Mouse (Mus musculus) hindbrain, embryonic 16.5 days (tissue): ENCODE measurements around the gene Anks3. TPM values are rescaled to one million over a fixed set of nuclear protein-coding genes. Genes with fewer than 3 reads are reported as not detected.

Experiments used
- ATAC-seq: fragments of 200-750 bp; cut with Nextera tagmentation; 2 replicates; pipeline ENCODE4 v1.8.0; 2017; ENCODE audit warnings: moderate TSS enrichment, moderate library complexity
- H3K27ac ChIP-seq: fragments of 300-500 bp; sonication (generic); 2 replicates; pipeline ENCODE4 v1.5.1; 2014; ENCODE audit warnings: low read depth, mild to moderate bottlenecking, control low read depth, low read length, moderate library complexity
- H3K27me3 ChIP-seq: fragments of 300-500 bp; sonication (generic); replicated peaks from 2 replicates; pipeline ENCODE4 v1.6.1; 2014; ENCODE audit warnings: low read length; ENCODE audit not compliant: control insufficient read depth, insufficient read depth
- H3K36me3 ChIP-seq: fragments of 300-500 bp; sonication (generic); 2 replicates; pipeline ENCODE4 v1.6.1; 2014; ENCODE audit warnings: mild to moderate bottlenecking, low read length, moderate library complexity, mixed read lengths; ENCODE audit not compliant: control insufficient read depth, insufficient read depth
- H3K4me1 ChIP-seq: fragments of 300-500 bp; sonication (generic); 2 replicates; pipeline ENCODE4 v1.6.1; 2014; ENCODE audit warnings: low read depth, low read length; ENCODE audit not compliant: control insufficient read depth, insufficient read depth
- H3K4me2 ChIP-seq: fragments of 300-500 bp; sonication (generic); 2 replicates; pipeline ENCODE4 v1.6.1; 2014; ENCODE audit warnings: mild to moderate bottlenecking, low read length, control low read depth, moderate library complexity
- H3K4me3 ChIP-seq: fragments of 300-500 bp; sonication (generic); 2 replicates; pipeline ENCODE4 v1.5.1; 2014; ENCODE audit warnings: mild to moderate bottlenecking, low read length, control low read depth, moderate library complexity
- H3K9ac ChIP-seq: fragments of 300-500 bp; sonication (generic); 2 replicates; pipeline ENCODE4 v1.6.1; 2014; ENCODE audit warnings: low read depth, mild to moderate bottlenecking, control low read depth, low read length, moderate library complexity
- H3K9me3 ChIP-seq: fragments of 300-500 bp; sonication (generic); 2 replicates; pipeline ENCODE4 v1.6.1; 2014; ENCODE audit warnings: mild to moderate bottlenecking, low read length, moderate library complexity; ENCODE audit not compliant: control insufficient read depth
- WGBS: fragments of 180-500 bp; shearing (Covaris S2); extraction: QIAGEN DNeasy Blood & Tissue Kit; methylation state at CpG from one replicate; pipeline ENCODE4 v1.1.7; 2014; 5-methylcytosine and 5-hydroxymethylcytosine counted together
- polyA plus RNA-seq: library from polyadenylated mRNA; unstranded; fragments of >200 nt; fragmentation: Nextera tagmentation; extraction: Ambion mirVana; gene quantifications from 2 replicates; pipeline ENCODE4 v1.2.1, GENCODE M21; 2015

Anks3 gene
- polyA plus RNA-seq: 68.6 and 71.5 TPM in 2 replicates

DNA sequence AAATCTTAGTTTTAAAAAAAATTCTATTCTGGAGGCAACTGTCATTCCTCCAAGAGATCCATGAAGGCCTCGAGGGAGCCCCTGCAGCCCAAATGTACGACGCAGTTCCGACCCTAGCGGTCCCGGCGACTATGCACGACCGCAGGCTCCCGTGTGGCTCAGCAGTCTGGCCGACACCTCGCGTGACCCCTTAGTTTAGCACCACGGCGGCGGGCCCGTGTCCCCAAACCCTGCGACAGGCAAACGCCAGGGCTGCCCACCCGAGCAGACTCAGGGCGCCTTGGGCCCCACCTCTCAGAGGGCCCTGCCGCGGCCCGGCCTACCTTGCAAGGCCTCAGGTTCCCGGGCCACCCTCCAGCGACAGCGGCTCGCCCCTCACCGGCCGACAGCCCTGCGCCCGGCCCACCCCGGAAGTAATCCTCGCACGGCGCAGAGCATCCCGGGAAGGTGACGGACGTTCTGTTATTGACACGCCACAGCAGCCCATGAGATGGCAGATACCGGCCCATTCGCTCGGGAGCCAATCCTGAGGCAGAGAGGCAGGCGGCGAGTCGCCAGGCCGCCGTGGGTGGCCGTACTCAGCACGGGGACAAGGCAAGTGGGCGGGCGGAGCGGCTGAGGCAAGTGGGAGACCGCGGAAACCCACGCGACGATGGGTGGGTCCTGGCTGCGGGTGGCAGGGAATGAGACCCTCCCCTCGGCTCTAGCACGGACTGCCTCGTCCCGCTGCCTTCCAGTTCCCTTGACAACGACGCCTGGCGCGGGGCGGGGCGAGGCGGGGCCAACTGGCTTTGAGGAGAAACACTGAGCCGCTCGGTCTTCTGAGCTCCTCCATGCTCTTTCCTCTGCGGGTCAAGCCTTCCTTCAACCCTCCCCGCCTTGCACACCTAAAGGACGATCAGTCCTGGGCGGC lies at the start of gene Anks3:
Gene Anks3 (minus strand): TSS at position 409 of the 913 bp plus-strand sequence.
- H3K9ac ChIP-seq: peak within 1 kb of the TSS; percentile 87
- WGBS: under 1% methylated on average over 65 of the region's 76 CpGs
- no peaks in the 10 kb centered on the region for H3K9me3 ChIP-seq
- peak within 1 kb of the TSS; percentile 88 for H3K4me3 ChIP-seq
- peak; percentile 99 for ATAC-seq
- H3K27ac ChIP-seq: peak within 1 kb of the TSS; percentile 83
- no peaks in the 10 kb centered on the region for H3K36me3 ChIP-seq
- no peaks in the 10 kb centered on the region for H3K27me3 ChIP-seq
- H3K4me2 ChIP-seq: peak within 1 kb of the TSS; percentile 81
- H3K4me1 ChIP-seq: peaks cover 19% of the 10 kb centered on the region

GRCm38 (mm10) chr16:5013054-5013838 lies 49.2 kb upstream of the Anks3 start, which contains the start of gene Rogdi:
Gene Rogdi (minus strand): TSS chr16:5013553.
- WGBS: under 1% methylated on average over 63 of the region's 63 CpGs
- Histone ChIP-seq H3K4me1 (peaks cover 11% of the 10 kb centered on the region), H3K4me2 (peak within 1 kb of the TSS; percentile 74), H3K9me3 (no peaks in the 10 kb centered on the region), H3K36me3 (peaks cover 29% of the 10 kb centered on the region), H3K9ac (peak within 1 kb of the TSS; percentile 82), H3K27ac (peak within 1 kb of the TSS; percentile 88), H3K27me3 (no peaks in the 10 kb centered on the region), H3K4me3 (peak within 1 kb of the TSS; percentile 77)
- peak; percentile 99 for ATAC-seq

- Histone ChIP-seq H3K9me3 (no peaks in the 10 kb centered on the region), H3K9ac (peak overlapping the region; percentile 82), H3K27ac (peak overlapping the region; percentile 88), H3K36me3 (peaks cover 19% of the 10 kb centered on the region), H3K4me3 (peak overlapping the region; percentile 77), H3K27me3 (no peaks in the 10 kb centered on the region), H3K4me1 (peaks cover 11% of the 10 kb centered on the region), H3K4me2 (peak overlapping the region; percentile 74)
- WGBS: 46% methylated on average over 13 of the region's 13 CpGs
- ATAC-seq: no peak
Observed at GRCm38 (mm10) chr16:5012036-5013005, 48.3 kb upstream of the Anks3 start.

- WGBS: 95% methylated on average over 7 of the region's 7 CpGs
- Histone ChIP-seq H3K4me2 (no peak overlapping the region), H3K27me3 (no peaks in the 10 kb centered on the region), H3K4me1 (peaks cover 11% of the 10 kb centered on the region), H3K9ac (no peak overlapping the region), H3K27ac (no peak overlapping the region), H3K4me3 (no peak overlapping the region), H3K9me3 (no peaks in the 10 kb centered on the region), H3K36me3 (peaks cover 16% of the 10 kb centered on the region)
- ATAC-seq: no peak
Observed at GRCm38 (mm10) chr16:5011285-5011684, 47.3 kb upstream of the Anks3 start.

DNA sequence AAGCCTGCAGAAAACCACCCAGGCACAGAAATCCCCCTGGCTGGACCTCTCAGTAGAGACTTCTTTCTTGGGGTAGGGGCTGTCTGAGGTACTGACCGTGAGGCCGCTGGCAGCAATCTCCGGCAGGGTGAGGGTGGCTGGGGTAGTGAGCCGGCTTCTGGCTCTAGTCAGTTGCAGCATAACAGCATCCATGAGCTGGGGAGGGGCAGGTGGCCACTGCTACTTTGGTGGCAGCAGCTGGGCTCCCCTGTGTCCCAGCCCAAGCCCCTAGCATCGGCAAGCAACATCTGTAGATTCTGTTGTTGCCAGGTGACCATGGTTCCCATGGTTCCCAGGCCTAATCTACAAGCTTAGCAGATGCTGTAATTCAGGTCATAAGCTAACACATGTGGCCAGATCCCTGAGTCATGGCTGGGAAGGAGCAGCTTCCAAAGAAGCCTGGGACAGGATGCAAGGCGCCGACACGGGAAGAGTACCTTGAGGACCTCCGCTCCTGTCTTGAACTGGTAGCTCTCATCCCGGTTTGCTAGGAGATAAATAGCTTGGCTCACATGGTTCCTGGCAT lies 46.4 kb upstream of the Anks3 start:
- Histone ChIP-seq H3K27me3 (no peaks in the 10 kb centered on the region), H3K4me2 (no peak overlapping the region), H3K9me3 (no peaks in the 10 kb centered on the region), H3K27ac (no peak overlapping the region), H3K36me3 (peaks cover 9% of the 10 kb centered on the region), H3K4me3 (no peak overlapping the region), H3K9ac (no peak overlapping the region), H3K4me1 (peaks cover 11% of the 10 kb centered on the region)
- WGBS: 88% methylated on average over 10 of the region's 10 CpGs
- no peak for ATAC-seq

GRCm38 (mm10) chr16:5008076-5008475 lies 44.1 kb upstream of the Anks3 start:
- H3K4me3 ChIP-seq: no peak overlapping the region
- H3K4me1 ChIP-seq: peaks cover 11% of the 10 kb centered on the region
- H3K36me3 ChIP-seq: no peaks in the 10 kb centered on the region
- 86% methylated on average over 12 of the region's 12 CpGs for WGBS
- H3K4me2 ChIP-seq: no peak overlapping the region
- ATAC-seq: no peak
- H3K27me3 ChIP-seq: no peaks in the 10 kb centered on the region
- H3K9me3 ChIP-seq: no peaks in the 10 kb centered on the region
- H3K27ac ChIP-seq: no peak overlapping the region
- H3K9ac ChIP-seq: no peak overlapping the region

DNA sequence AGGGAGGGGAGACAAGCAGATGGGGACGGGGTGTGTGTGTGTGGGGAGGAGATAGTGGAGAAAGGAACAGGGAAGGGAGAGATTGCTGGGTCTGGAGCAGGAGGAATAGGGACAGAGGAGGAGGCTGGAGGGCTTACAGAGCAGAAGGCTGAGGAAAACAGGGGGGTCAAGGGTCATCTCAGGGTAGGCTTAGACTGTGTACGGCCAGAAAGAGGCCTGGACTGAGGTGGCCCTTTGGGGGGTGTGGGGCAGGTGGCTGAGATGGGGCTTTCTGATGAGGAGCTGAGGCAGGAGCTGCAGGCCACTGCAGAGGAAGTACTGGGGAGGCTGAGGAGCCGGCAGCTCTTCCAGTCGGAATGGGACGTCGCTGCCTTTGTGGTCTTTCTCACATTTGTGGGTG lies 43.5 kb upstream of the Anks3 start:
- 45% methylated on average over 6 of the region's 6 CpGs for WGBS
- Histone ChIP-seq H3K27me3 (no peaks in the 10 kb centered on the region), H3K4me3 (no peak overlapping the region), H3K27ac (no peak overlapping the region), H3K9ac (no peak overlapping the region), H3K4me2 (no peak overlapping the region), H3K9me3 (no peaks in the 10 kb centered on the region), H3K36me3 (no peaks in the 10 kb centered on the region), H3K4me1 (peaks cover 8% of the 10 kb centered on the region)
- no peak for ATAC-seq

- no peak within 1 kb of the TSS for H3K27ac ChIP-seq
- no peak for ATAC-seq
- no peaks in the 10 kb centered on the region for H3K36me3 ChIP-seq
- no peak within 1 kb of the TSS for H3K4me3 ChIP-seq
- H3K9ac ChIP-seq: no peak within 1 kb of the TSS
- no peaks in the 10 kb centered on the region for H3K27me3 ChIP-seq
- WGBS: 59% methylated on average over 5 of the region's 5 CpGs
- H3K9me3 ChIP-seq: no peaks in the 10 kb centered on the region
- peaks cover 3% of the 10 kb centered on the region for H3K4me1 ChIP-seq
- no peak within 1 kb of the TSS for H3K4me2 ChIP-seq
Observed at GRCm38 (mm10) chr16:5007067-5007466, 43.1 kb upstream of the Anks3 start, which contains the start of gene Smim22. Gene Smim22 (plus strand): TSS chr16:5007288.
